Mouse (Mus musculus) A20 (cell line): ENCODE data around the gene Ccdc125.
A peak's percentile ranks its signal among the peaks of the same experiment; 100 is the strongest.
"Not testable (repeated sequence)": the region's sequence is repeated elsewhere in the genome, so short reads cannot be mapped to it uniquely, and the experiment has no call there.

Experiments used
- DNase-seq: peaks from one replicate; pipeline ENCODE4 v3.0.0-alpha.2; 2011; ENCODE audit warnings: low read depth, low spot score

Gene Ccdc125

DNA sequence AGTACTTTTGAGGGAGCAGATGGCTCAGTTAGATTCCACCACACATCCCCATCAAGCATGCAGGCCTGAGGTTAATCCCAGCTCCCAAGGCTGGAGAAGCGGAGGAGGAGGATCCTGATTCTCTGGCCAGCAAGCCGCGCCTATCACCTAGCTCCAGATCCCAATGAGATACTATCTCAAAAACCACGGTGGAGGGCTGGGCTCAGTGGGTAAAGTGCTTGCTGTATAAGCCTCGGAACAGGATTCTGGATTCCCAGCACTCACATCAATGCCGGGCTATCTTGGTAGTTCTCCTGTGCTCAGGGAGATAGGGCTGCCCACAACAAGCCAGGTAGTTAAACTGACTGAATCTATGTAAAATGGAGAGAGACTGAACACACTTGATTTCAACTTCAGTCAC lies 46.0 kb downstream of the Ccdc125 start:
- DNase-seq, result no peak

DNA sequence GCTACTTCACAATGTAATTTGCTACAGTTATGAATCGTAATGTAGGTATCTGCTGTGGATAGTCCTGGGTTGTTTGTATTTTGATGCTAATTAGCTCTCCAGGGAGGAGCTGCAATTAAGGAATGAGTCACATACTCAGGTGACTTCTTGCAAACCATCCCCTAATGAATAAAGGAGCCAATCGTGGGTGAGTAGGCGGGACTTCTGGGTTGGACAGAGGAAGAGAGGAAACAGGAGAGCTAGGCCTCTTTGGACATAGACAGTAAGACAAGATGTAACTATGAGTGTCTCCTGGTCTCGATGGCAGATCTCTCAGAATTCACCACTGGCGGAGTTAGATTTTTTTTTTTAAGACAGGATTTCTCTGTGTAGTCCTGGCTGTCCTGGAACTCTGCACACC lies 52.1 kb downstream of the Ccdc125 start:
- DNase-seq, result no peak

DNA sequence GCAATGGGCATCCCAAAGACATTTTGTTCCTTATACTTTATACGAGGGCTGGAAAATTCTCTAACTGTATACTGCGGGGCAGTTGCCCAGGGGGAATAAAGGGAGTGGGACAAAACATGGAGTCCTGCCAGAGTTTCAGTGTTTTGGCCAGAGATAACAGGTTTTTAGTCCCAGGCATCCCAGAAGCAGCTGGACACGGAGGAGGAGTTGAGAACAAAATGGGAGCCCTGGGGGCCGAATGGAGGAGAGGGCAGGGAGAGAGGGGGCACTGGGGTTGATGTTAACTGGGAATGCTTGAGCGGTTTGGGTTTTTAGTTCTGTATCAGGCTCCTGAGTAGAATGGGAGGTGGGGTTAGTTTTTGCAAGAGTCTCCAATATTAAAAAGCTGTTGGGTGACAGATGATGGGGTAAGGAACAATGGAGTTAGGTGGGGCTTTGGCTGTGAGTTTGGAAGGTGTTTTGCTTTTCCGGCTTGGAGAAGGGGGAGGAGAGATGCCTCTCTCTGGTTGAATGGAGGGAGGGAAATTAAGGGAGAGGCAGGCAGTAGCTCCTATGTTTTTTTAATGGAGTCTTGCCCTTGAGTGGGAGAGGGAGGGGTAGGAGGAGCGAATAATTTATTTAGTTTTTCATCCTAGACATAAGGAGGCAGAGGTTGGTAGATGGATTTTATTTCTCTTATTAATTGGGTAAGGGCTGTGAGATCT lies 54.7 kb downstream of the Ccdc125 start:
- DNase-seq, result no peak

DNA sequence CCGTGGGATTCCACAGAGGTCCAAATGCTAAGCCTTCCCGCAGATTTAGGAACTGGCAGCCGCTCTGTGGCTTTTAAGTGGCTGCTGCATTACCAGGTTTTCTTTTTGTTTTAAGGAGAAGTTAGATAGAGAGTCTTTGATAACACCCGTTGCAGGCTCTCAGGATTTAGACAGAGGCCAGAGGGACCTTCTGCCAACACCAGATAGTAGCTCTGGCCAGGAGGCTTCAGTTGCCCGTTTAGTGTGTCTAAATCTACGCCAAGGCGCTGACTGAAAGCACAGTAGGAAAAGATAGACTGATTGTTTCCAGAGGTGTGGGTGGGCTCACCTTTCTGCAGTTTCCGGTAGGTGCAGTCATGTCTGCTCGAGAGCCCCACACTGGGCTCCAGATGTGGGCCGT lies 55.7 kb downstream of the Ccdc125 start:
- no peak for DNase-seq

DNA sequence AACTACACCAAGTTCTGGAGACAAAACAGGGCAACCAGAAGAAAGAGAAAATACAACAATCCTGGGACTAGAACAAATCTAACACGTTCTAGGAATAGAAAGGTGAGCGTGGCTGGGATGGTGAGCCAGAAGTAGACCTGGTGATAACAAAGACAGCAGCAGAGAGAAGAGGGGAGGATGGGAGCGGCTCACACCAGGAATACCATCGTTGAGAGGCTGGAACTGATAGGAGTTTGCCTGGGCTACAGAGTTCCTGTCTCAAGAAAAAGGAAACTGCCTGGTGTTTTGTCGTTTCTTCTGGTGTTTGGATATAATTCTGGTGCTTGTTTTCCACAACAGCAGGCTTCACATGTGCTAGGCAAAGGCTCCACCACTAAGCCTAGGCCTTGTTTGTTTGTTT lies 58.6 kb downstream of the Ccdc125 start:
- DNase-seq, result no peak

DNA sequence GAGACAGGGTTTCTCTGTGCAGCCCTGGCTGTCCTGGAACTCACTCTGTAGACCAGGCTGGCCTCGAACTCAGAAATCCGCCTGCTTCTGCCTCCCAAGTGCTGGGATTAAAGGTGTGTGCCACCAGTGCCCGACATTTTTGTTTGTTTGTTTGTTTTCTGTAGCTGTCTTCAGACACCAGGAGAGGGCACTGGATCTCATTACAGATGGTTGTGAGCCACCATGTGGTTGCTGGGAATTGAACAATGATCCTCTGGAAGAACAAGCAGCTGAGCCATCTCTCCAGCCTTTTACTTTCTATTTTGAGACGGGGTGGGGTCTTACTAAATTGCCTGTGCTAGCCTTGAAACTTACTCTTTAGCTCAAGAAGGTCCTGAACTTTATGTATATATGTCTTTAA lies 59.0 kb downstream of the Ccdc125 start:
- not testable (repeated sequence) for DNase-seq

DNA sequence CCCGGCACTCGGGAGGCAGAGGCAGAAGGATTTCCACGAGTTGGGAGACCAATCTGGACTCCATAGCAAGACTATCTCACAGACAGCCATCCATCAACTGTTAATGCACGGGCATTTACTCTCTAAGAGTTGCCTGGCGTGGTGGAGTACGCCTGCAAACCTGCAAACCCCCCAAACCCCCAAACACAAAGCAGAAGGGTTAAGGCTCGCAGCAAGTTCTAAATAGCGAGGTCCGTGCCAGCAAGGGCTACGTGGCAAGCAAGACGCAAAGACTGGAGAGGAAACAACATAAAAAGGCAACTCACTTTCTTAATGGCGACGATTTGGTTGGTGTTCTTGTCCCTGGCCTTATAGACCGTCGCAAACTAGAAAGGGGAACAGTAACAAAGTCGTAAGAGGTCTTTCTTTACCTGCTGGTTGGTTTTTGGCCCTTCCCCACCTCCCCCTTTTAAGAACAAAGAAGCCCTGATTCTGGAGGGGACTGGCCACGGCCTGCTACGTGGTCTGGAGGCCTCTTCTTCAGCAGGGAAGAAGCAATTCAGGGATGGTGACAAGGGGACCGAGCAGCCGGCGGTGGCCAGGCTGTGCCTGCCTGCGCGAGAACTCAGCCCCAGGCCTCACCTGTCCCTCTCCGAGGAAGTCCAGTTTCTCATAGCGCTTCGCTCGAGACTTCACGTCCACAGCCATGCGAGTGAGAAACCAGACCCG lies 60.8 kb downstream of the Ccdc125 start:
- DNase-seq, result no peak

DNA sequence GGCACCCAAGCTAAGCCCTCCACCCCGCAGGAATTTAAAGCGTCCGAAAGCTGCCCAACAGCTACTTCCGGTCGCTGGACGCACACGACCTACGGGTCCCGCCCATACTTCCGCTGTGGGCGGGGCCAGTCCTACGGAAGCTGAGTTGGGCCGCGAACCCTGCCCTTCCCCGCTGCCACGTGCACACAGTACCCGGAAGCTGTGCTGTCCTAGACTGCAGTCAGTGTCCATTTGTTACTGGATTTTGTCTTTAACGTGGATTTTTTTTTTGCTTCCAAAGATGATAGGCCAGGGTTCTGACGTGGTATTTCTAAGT lies 61.3 kb downstream of the Ccdc125 start, which contains the start of gene Cdk7:
Cdk7 (minus strand) TSS at position 79 of the 316 bp plus-strand sequence.
- DNase-seq, result peak; percentile 97

DNA sequence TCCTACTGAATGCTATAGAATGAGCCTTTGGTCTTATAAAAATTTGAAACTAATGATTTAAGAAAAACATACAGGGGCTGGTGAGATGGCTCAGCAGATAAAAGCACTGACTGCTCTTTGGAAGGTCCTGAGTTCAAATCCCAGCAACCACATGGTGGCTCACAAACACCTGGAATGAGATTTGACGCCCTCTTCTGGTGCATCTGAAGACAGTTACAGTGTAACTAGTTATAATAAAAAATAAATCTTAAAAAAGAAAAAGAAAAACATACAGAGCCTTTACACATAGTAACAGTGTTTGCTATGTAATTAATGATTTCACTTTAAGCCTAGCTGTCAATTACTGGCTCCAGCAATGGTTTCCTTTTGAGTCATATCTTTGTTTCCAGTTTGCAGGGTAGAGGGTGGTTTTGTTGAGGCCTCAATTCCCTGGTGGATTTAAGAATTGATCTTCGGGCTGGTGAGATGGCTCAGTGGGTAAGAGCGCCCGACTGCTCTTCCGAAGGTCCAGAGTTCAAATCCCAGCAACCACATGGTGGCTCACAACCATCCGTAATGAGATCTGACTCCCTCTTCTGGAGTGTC lies 62.0 kb downstream of the Ccdc125 start:
- not testable (repeated sequence) for DNase-seq

DNA sequence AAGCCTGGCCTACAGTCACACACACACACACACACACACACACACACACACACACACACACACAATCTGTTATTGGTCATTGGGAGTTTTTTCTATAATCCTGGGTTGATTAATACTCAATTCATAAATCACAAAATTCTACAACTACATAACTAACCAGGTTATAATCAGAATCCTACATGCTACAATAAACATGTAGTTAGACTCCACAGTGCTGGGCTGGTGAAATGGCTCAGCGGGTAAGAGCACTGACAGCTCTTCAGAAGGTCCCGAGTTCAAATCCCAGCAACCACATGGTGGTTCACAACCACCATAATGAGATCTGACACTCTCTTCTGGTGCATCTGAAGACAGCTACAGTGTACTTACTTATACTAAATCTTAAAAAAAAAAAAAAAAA lies 63.2 kb downstream of the Ccdc125 start:
- no peak for DNase-seq

DNA sequence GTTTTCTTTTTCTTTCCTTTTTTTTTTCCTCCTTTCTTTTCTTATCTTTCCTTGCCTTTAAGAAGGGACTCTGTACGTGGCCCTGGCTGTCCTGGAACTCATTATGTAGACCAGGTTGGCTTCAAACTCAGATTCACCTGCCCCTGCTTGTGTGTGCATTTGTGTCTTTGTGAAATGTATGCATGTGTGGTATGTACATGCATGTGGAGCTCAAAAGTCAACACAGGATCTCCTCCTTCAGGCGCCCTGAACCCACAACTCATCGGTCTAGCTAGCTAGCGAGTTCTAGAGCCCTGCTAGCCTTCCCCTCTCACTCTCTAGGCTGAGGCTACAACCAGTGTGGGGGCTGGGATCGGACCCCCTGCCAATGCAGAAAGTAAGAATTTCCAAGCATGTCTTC lies 73.3 kb downstream of the Ccdc125 start:
- no peak for DNase-seq

DNA sequence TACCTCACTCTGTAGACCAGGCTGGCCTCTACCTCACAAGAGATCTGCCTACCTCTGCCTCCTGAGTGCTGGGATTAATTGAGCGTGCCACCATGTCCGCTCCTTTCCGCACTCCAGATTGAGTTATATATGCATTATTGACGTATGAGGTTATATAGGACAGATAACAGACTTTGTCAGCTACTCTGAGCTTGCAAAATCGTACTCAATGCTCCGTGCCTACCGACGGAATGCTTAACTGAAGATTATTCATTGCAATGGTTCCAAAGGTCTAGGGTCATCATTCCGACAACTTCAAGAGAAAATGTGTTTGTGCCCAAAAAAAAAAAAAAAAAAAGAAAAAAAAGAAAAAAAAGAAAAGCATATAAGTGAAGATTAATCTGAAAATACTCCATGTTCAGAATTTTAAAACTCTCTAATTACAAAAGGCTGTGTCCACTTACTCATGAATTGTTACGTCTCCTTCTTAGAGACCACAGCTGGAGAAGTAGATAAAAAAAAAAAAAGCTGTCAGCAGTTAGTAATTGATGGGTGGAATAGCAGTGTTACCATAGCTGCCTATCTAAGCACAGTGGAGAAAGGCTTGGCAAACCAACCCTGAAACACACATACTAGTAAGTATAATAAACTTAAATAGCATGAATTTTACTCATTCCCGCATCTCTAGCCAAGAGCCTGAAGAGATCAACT lies 74.0 kb downstream of the Ccdc125 start:
- no peak for DNase-seq

DNA sequence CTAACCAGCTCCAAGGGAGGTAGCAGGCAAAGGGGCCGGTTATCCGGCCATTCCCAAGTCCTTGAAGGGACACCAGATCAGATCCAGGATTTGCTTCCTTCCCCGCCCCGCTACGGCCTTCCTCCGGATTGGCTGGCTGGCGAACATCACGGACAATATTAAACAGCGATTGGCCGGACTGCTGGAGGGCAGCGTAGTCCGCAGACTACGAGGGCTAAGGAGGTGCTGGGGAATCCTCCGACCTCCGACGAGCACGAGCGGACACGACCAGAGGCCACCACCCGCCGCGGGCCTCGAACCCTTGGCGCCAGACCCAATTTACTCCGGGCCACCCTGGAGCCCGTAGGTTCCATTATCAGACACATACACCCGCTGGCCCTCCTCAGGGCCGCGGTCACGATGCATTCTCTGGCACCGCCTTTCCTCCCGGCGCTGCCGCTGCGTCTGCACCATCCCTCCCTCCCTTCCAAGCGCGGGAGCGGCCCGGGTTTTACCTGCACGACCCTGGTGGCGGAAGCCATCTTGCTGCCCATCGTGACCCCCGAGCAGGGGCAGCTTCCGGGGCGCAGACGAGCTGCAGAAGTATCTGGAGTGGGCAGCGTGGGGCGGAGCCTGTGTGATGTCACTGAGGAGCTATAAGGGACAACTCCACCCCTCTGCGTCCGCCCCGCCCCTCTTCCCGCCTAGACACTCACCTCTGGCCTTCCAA lies 74.7 kb downstream of the Ccdc125 start, which contains the start of gene Mrps36:
Mrps36 (minus strand) TSS at position 624 of the 709 bp plus-strand sequence.
- DNase-seq, result peak; percentile 96

DNA sequence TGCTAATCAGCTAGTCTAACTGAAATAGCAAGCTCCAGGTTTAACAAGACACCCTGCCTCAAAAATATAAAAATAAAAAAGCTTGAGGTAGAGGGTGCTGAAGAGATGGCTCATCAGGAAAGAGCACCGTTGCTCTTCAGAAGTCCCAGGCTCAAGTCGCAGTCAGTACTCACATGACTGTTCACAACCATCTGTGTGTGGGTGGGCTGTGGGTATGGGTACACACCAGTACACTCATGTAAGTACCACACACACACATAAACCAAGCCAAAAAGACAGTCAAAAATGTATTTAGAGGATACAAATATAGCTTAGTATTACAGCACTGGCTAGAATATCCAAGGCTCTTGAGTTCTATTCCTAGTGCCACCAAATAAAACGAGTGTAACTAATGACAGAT lies 76.6 kb downstream of the Ccdc125 start:
- DNase-seq, result no peak
